Mouse (Mus musculus) liver (tissue): ENCODE results near the gene Fam234a.
"Not testable (repeated sequence)": the region's sequence is repeated elsewhere in the genome, so short reads cannot be mapped to it uniquely, and the experiment has no call there.

Source experiments
- DNase-seq: peaks from one replicate; pipeline ENCODE4 v3.0.0-alpha.2; 2020; ENCODE audit warnings: mixed read lengths

Gene Fam234a

GRCm38 (mm10) chr17:26244101-26244841 is at the start of gene Fam234a:
Gene Fam234a (minus strand): TSS chr17:26244242.
- DNase-seq = peak; percentile 95

GRCm38 (mm10) chr17:26289475-26289874 is 45.4 kb upstream of the Fam234a start:
- DNase-seq = no peak

GRCm38 (mm10) chr17:26286199-26286955 is 42.3 kb upstream of the Fam234a start:
- no peak for DNase-seq

DNA sequence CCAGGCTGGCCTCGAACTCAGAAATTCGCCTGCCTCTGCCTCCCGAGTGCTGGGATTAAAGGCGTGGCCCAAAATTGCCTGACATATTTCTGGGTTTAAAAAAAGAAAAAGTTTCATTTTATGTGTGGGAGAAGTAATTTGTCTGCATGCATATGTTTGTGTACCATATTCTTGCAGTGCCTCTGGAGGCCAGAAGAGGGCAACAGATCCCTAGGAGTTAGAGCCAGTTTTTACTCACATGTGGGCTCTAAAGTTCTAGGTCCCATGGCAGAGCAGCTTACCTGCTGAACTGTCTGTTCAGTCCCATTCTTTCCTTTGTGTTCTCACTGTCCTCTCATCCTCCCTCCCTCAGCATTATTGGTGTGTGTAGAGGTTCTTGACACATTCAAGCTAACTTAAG is 32.7 kb upstream of the Fam234a start:
- peak; percentile 28 for DNase-seq

- DNase-seq = no peak
Observed at GRCm38 (mm10) chr17:26275933-26276332, 31.9 kb upstream of the Fam234a start.

DNA sequence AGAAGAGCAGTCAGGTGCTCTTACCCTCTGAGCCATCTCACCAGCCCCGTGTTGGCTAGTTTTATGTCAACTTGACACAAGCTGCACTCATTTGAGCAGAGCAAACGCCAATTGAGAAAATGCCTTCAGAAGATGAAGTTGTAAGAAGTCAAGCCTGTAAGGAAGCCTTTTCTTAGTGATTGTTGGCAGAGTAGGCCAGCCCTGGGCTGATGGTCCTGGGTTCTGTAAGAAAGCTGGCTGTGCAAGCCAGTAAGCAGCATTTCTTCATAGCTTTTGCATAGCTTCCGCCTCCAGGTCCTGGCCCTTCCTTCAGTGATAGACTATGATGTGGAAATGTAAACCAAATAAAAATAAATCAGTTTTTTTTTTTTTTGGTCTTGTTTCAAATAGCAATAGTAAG is 28.5 kb upstream of the Fam234a start:
- DNase-seq = no peak

DNA sequence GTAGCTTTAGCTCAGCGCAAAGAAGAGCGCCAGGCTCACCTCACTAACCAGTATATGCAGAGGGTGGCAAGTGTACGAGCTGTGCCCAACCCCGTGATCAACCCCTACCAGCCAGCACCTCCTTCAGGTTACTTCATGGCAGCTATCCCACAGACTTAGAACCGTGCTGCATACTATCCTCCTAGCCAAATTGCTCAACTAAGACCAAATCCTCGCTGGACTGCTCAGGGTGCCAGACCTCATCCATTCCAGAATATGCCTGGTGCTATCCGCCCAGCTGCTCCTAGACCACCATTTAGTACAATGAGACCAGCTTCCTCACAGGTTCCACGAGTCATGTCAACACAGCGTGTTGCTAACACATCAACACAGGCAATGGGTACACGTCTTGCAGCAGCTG is 25.5 kb upstream of the Fam234a start:
- DNase-seq = not testable (repeated sequence)

DNA sequence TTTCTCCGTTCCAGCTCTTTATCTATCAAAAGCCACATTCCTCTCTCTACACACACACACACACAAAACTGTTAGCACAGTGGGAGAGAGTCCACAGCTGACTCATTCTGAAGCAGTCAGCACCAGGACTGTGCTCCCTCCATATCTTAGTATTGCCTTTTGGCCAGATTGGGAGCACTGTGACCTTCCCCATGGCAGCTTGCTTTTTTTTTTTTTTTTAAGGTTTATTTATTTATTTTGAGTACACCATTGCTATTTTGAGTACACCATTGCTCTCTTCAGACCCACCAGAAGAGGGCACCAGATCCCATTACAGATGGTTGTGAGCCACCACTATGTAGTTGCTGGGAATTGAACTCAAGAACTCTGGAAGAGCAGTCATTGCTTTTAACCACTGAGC is 24.8 kb upstream of the Fam234a start:
- no peak for DNase-seq

GRCm38 (mm10) chr17:26262384-26262783 is 18.3 kb upstream of the Fam234a start:
- DNase-seq = no peak

GRCm38 (mm10) chr17:26261826-26262225 is 17.8 kb upstream of the Fam234a start:
- no peak for DNase-seq

- no peak for DNase-seq
Observed at GRCm38 (mm10) chr17:26255313-26255712, 11.3 kb upstream of the Fam234a start.

- DNase-seq = no peak
Observed at GRCm38 (mm10) chr17:26253399-26253798, 9.4 kb upstream of the Fam234a start.

DNA sequence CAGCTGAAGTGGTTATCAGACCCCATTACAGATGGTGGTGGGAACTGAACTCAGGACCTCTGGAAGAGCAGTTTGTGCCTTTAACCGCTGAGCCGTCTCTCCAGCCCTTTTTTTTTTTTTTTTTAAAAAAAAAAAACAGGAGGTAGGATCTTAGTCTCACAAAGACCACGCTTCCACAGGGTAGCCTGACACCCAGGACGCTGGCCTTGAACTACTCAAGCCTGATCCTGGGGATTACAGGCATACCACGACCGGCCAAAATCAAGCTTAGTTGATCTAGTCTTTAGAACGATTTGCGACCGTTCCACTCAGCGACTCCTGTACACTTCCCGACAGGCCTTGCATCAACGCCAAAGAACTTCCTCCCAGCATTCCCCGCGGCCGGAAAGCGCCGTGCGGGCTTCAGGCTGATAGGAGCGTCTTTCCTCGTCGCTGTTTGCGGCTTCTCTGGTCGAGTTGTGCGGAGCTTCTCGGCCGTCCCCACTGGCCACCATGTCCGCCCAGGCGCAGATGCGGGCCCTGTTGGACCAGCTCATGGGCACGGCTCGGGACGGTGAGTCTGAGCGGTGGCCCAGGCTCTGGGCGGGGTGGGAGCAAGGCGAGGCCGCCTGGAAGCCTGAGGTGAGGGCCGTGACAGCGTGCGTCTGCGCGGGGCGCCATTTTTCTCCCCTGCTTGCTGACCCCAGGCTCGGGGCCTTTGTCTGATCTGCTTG is 8.7 kb upstream of the Fam234a start, which contains the start of gene Luc7l:
Gene Luc7l, plus strand, starts transcription at position 358 of the 713 bp plus-strand sequence.
- peak; percentile 94 for DNase-seq

- DNase-seq = no peak
Observed at GRCm38 (mm10) chr17:26251886-26252538, 8.0 kb upstream of the Fam234a start.

- DNase-seq = peak; percentile 62
Observed at GRCm38 (mm10) chr17:26243471-26244100, 456 bp downstream of the Fam234a start.

GRCm38 (mm10) chr17:26240990-26241389 is 3.1 kb downstream of the Fam234a start:
- DNase-seq = no peak

DNA sequence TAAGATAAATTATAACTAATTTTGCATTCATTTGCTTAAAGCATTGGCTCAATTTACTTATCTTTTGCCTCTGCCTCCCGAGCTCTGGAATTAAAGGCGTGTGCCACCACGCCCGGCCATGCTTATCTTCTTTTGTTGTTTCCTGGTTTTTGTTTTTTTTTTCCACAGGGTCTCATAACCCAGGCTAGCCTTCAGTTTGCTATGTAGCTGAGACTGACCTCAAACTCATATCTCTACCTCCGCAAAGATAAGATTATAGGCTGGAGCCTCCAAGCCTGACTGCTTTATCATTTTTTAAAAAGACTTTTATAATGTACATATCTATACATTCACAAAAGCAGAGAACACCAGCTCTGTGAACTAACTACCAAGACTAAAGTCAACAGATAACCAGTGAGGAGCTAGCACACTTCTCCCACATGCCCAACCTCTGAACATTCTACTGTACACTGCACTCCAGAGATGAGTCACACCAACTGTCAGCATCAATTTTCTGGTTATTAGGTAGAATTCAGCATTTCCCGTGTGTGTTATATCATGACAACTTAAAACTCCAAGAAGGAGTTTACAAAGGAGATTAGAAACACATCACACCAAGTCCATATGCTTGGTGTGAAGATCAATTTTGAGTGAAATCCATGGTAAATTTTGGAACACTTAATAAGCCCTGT is 3.8 kb downstream of the Fam234a start:
- peak; percentile 21 for DNase-seq

DNA sequence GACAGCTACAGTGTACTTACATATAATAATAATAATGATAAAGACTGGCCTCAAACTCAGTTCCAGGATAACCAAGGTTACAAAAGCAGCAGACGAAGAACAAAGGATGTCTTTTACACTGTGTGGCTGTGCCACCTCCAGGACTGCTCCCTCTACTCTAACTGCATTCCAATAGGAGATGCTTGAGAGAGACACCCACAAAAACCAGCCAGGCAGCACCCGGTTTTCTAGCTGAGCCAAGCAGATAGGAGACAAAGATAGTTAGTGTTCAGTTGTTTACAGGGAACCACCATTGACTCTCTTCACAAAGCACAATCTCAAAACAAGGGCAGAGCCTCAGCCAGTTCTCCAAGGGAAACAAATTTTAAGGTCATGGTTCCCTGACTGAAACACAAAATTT is 4.5 kb downstream of the Fam234a start:
- no peak for DNase-seq

DNA sequence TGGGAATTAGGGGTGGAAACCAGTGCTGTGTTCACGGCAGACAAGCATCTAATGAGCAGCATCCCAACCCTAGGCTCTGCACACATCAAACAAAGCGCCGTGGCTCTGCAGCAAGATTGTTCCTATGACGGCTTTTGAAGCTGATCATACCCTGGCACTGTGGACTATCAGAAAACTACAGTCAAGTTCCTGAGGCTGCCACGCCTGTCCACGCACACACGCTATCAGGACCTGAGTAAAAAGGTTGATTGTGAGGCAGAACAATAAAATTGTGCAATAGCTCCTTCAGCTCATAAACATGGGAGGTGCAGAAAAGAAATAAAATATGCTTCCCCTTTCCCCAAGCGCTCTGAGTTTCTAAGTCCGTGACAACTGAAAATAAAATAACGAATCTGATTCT is 6.4 kb downstream of the Fam234a start:
- DNase-seq = no peak

- no peak for DNase-seq
Observed at GRCm38 (mm10) chr17:26235077-26235815, 8.8 kb downstream of the Fam234a start.

- DNase-seq = no peak
Observed at GRCm38 (mm10) chr17:26234386-26234785, 9.7 kb downstream of the Fam234a start.
